In the genomic region with DNA sequence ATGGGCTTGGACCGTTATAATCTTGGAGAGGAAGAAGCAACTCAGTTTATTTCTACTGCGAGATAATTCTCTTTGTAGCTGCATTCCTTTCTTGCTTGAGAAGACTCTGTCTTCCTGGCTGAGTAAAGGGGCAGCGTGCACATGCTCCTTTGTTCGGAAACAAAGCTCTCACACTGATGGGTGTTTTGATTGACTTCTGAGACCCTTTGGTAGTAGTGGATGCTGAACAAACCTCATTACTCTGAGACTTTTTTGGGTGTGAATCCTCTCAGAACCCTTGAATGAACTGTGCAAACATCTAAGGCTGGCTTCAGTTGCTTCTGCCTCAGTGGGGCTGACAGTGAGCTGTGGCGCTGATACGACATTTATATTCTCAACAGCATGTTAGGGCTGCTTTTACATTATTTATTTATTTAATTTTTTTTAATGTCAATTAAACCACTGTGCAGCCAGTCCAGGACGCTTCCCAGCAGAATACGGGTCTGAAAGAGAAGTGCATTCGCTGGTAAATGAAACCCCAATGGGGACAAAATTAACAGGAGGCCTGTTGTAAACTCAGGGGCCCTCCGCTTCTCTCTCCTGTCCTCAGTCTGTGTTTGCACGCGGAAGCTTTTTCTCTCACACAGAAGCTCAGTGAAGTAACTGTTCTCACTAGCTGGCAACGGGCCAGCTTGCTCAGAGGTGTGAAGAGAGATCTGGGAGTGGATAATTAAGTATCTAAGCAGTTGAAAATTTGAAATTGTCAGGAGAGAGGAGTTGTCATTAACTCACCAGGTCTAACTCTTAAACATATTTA, we compare ENCODE assay signal across 10 mouse cellular contexts.
DNase-seq lines count a peak whose midpoint lies in the region; ATAC-seq lines count a peak whose summit lies in the region.
"Had no signal": no experiment of that assay in that cellular context is flagged by ENCODE, and none has a peak within 500 bp of the region (broad histone marks: within the 10 kb centered on the region; RNA-seq: fewer than 3 reads in every experiment).

No protein-coding gene starts in this region.

- peak; percentile 2 to 19 for DNase-seq in adrenal gland, postnatal 36 days
- no peak for DNase-seq in adrenal gland, postnatal 4 days (ENCODE audit: low spot score in 2 of 2)
- DNase-seq in neural tube, embryonic 11.5 days (ENCODE audit: low spot score) = peak; percentile 57
- no peak for DNase-seq in neural tube, embryonic 10.5 days (ENCODE audit: extremely low spot score, low spot score)
- DNase-seq in limb, embryonic 10.5 days (ENCODE audit: low spot score) = peak; percentile 37
- DNase-seq in liver, embryonic 11.5 days (ENCODE audit: low spot score) = no peak
- DNase-seq in thymus, postnatal 14 days = no peak

- H3K9ac ChIP-seq in neural tube, embryonic 11.5 days (ENCODE audit: low read length) = no peak overlapping the region
- H3K9ac ChIP-seq in liver, embryonic 11.5 days (ENCODE audit: low read depth, low read length) = no peak overlapping the region
- H3K9ac ChIP-seq: heart, embryonic 13.5 days; liver, embryonic 15.5 days had no signal

- H3K36me3 ChIP-seq in neural tube, embryonic 11.5 days (ENCODE audit: control insufficient read depth, insufficient read depth, low read length) = no peaks in the 10 kb centered on the region
- no peaks in the 10 kb centered on the region for H3K36me3 ChIP-seq in limb, embryonic 10.5 days
- no peaks in the 10 kb centered on the region for H3K36me3 ChIP-seq in liver, embryonic 11.5 days (ENCODE audit: control insufficient read depth, insufficient read depth, low read length)
- H3K36me3 ChIP-seq: heart, embryonic 13.5 days; liver, embryonic 15.5 days had no signal

- H3K4me3 ChIP-seq in neural tube, embryonic 11.5 days (ENCODE audit: low read depth, low read length) = no peak overlapping the region
- H3K4me3 ChIP-seq in limb, embryonic 10.5 days = no peak overlapping the region
- H3K4me3 ChIP-seq in liver, embryonic 11.5 days (ENCODE audit: low read depth, low read length) = no peak overlapping the region
- H3K4me3 ChIP-seq: heart, embryonic 13.5 days; liver, embryonic 15.5 days had no signal

- H3K4me2 ChIP-seq in neural tube, embryonic 11.5 days (ENCODE audit: low read depth) = no peak overlapping the region
- H3K4me2 ChIP-seq in liver, embryonic 11.5 days = no peak overlapping the region
- H3K4me2 ChIP-seq: heart, embryonic 13.5 days; liver, embryonic 15.5 days had no signal

- H3K27ac ChIP-seq in neural tube, embryonic 11.5 days (ENCODE audit: low read depth, low read length) = no peak overlapping the region
- H3K27ac ChIP-seq in limb, embryonic 10.5 days = no peak overlapping the region
- no peak overlapping the region for H3K27ac ChIP-seq in liver, embryonic 11.5 days (ENCODE audit: low read depth, low read length)
- H3K27ac ChIP-seq: heart, embryonic 13.5 days; liver, embryonic 15.5 days had no signal

- H3K4me1 ChIP-seq in neural tube, embryonic 11.5 days (ENCODE audit: control insufficient read depth, insufficient read depth, low read length) = no peaks in the 10 kb centered on the region; the same call in 1 of the 2 replicates
- H3K4me1 ChIP-seq in limb, embryonic 10.5 days = peaks cover 38% of the 10 kb centered on the region
- no peaks in the 10 kb centered on the region for H3K4me1 ChIP-seq in liver, embryonic 11.5 days (replicated peaks; ENCODE audit: control insufficient read depth, insufficient read depth, low read length)
- H3K4me1 ChIP-seq: liver, embryonic 15.5 days had no signal

- H3K27me3 ChIP-seq in neural tube, embryonic 11.5 days (ENCODE audit: control insufficient read depth, insufficient read depth, low read length) = no peaks in the 10 kb centered on the region
- H3K27me3 ChIP-seq in limb, embryonic 10.5 days (ENCODE audit: low read depth, poor library complexity, severe bottlenecking) = peaks cover 14% of the 10 kb centered on the region; the same call in 1 of the 2 replicates
- H3K27me3 ChIP-seq in liver, embryonic 11.5 days (replicated peaks; ENCODE audit: control insufficient read depth, insufficient read depth, low read length) = no peaks in the 10 kb centered on the region
- H3K27me3 ChIP-seq: heart, embryonic 13.5 days; liver, embryonic 15.5 days had no signal

- no peaks in the 10 kb centered on the region for H3K9me3 ChIP-seq in neural tube, embryonic 11.5 days (ENCODE audit: control insufficient read depth, low read length)
- H3K9me3 ChIP-seq in limb, embryonic 10.5 days (replicated peaks) = no peaks in the 10 kb centered on the region
- no peaks in the 10 kb centered on the region for H3K9me3 ChIP-seq in liver, embryonic 11.5 days (ENCODE audit: control insufficient read depth, low read length)
- H3K9me3 ChIP-seq: heart, embryonic 13.5 days; liver, embryonic 15.5 days had no signal

- no peak for ATAC-seq in neural tube, embryonic 11.5 days (ENCODE audit: insufficient read depth, low FRiP score, low TSS enrichment)
- ATAC-seq in megakaryocyte-erythroid progenitor cell, adult 5-6 weeks (replicated peaks; ENCODE audit: low FRiP score, low TSS enrichment, poor library complexity, severe bottlenecking) = no peak
- ATAC-seq in liver, embryonic 11.5 days (replicated peaks; ENCODE audit: low FRiP score) = no peak

- 43% methylated on average over 13 of the region's 13 CpGs for WGBS in neural tube, embryonic 11.5 days
- WGBS in limb, embryonic 10.5 days = 70% methylated on average over 13 of the region's 13 CpGs
- 67% methylated on average over 13 of the region's 13 CpGs for WGBS in liver, embryonic 11.5 days

Comparison
In these comparisons a context has a peak if more than half of its experiments do, and no peak if none do; other contexts are left out.
1. DNase-seq: peak in adrenal gland, postnatal 36 days (2 of 2), neural tube, embryonic 11.5 days (single experiment) and limb, embryonic 10.5 days (single experiment); none in adrenal gland, postnatal 4 days (0 of 2), neural tube, embryonic 10.5 days (single experiment), liver, embryonic 11.5 days (single experiment) and thymus, postnatal 14 days (single experiment).